Mouse (Mus musculus) stomach, postnatal 0 days (tissue): ENCODE results near the gene Cd44. TPM values are rescaled to one million over a fixed set of nuclear protein-coding genes. Genes with fewer than 3 reads are reported as not detected.

Source experiments
- ATAC-seq: fragments of 200-750 bp; cut with Nextera tagmentation; 2 replicates; pipeline ENCODE4 v1.8.0; 2017; ENCODE audit not compliant: low FRiP score, low TSS enrichment
- DNase-seq: peaks from one replicate; pipeline ENCODE4 v3.0.0-alpha.2; 2016; ENCODE audit warnings: low spot score
- H3K27ac ChIP-seq: fragments of 300-500 bp; sonication (generic); replicated peaks from 2 replicates; pipeline ENCODE4 v1.5.1; 2014; ENCODE audit warnings: mild to moderate bottlenecking, control low read depth
- H3K27me3 ChIP-seq: fragments of 300-500 bp; sonication (generic); 2 replicates; pipeline ENCODE4 v1.6.1; 2014; ENCODE audit warnings: low read length; ENCODE audit not compliant: control insufficient read depth, insufficient read depth
- H3K36me3 ChIP-seq: fragments of 300-500 bp; sonication (generic); 2 replicates; pipeline ENCODE4 v1.6.1; 2014; ENCODE audit warnings: low read length, mixed read lengths; ENCODE audit not compliant: control insufficient read depth, insufficient read depth
- H3K4me1 ChIP-seq: fragments of 300-500 bp; sonication (generic); replicated peaks from 2 replicates; pipeline ENCODE4 v1.6.1; 2014; ENCODE audit warnings: antibody characterized with exemption; ENCODE audit not compliant: control insufficient read depth, insufficient read depth
- H3K4me2 ChIP-seq: fragments of 300-500 bp; sonication (generic); replicated peaks from 2 replicates; pipeline ENCODE4 v1.6.1; 2014; ENCODE audit warnings: low read depth, mild to moderate bottlenecking, control low read depth, moderate library complexity
- H3K4me3 ChIP-seq: fragments of 300-500 bp; sonication (generic); 2 replicates; pipeline ENCODE4 v1.5.1; 2014; ENCODE audit warnings: low read depth, low read length, control low read depth
- H3K9ac ChIP-seq: fragments of 300-500 bp; sonication (generic); 2 replicates; pipeline ENCODE4 v1.6.1; 2014; ENCODE audit warnings: mild to moderate bottlenecking, low read length, control low read depth, mixed read lengths
- H3K9me3 ChIP-seq: fragments of 300-500 bp; sonication (generic); 2 replicates; pipeline ENCODE4 v1.6.1; 2016; ENCODE audit warnings: low read length; ENCODE audit not compliant: control insufficient read depth
- CTCF ChIP-seq: IDR thresholded peaks from 2 replicates; pipeline ENCODE4 v1.5.1; 2016; ENCODE audit warnings: antibody characterized with exemption, low read depth, mild to moderate bottlenecking, moderate library complexity
- EP300 ChIP-seq: optimal IDR thresholded peaks from 2 replicates; pipeline ENCODE3; 2016; ENCODE audit warnings: antibody characterized with exemption
- WGBS: fragments of 180-500 bp; shearing (Covaris S2); extraction: QIAGEN DNeasy Blood & Tissue Kit; methylation state at CpG from one replicate; pipeline ENCODE4 v1.1.7; 2014; 5-methylcytosine and 5-hydroxymethylcytosine counted together
- polyA plus RNA-seq: library from polyadenylated mRNA; unstranded; fragments of >200 nt; fragmentation: Nextera tagmentation; extraction: Ambion mirVana; gene quantifications from 2 replicates; pipeline ENCODE4 v1.2.1, GENCODE M21; 2015

The Cd44 gene
- polyA plus RNA-seq, 1 experiment from 2014 or later = 27.5 TPM

GRCm38 (mm10) chr2:102943983-102944382, 42.5 kb upstream of the Cd44 start:
- H3K4me3 ChIP-seq = no peak overlapping the region
- DNase-seq = no peak

GRCm38 (mm10) chr2:102942782-102943080, 41.3 kb upstream of the Cd44 start:
- H3K9me3 ChIP-seq = no peaks in the 10 kb centered on the region
- 89% methylated on average over 3 of the region's 3 CpGs for WGBS
- no peak overlapping the region for H3K4me2 ChIP-seq
- no peak overlapping the region for H3K4me3 ChIP-seq
- H3K36me3 ChIP-seq = no peaks in the 10 kb centered on the region
- TF ChIP-seq EP300 (no peak), CTCF (no peak)
- no peak overlapping the region for H3K27ac ChIP-seq
- H3K9ac ChIP-seq = no peak overlapping the region
- H3K27me3 ChIP-seq = no peaks in the 10 kb centered on the region
- ATAC-seq (no peak), DNase-seq (no peak)
- no peaks in the 10 kb centered on the region; the same call in 1 of the 2 replicates for H3K4me1 ChIP-seq

More at GRCm38 (mm10) chr2:102943983-102944382, 42.5 kb upstream of the Cd44 start:
- Histone ChIP-seq H3K27me3 (no peaks in the 10 kb centered on the region), H3K9ac (no peak overlapping the region), H3K4me2 (no peak overlapping the region), H3K4me1 (no peaks in the 10 kb centered on the region; the same call in 1 of the 2 replicates), H3K36me3 (no peaks in the 10 kb centered on the region), H3K27ac (no peak overlapping the region), H3K9me3 (no peaks in the 10 kb centered on the region)
- ATAC-seq = peak; percentile 79
- no peak for TF ChIP-seq EP300
- WGBS = 29% methylated on average over 6 of the region's 6 CpGs

GRCm38 (mm10) chr2:102941937-102942781, 40.7 kb upstream of the Cd44 start:
- 75% methylated on average over 10 of the region's 10 CpGs for WGBS
- Histone ChIP-seq H3K27ac (no peak overlapping the region), H3K4me2 (no peak overlapping the region)

GRCm38 (mm10) chr2:102940813-102941361, 39.4 kb upstream of the Cd44 start:
- Histone ChIP-seq H3K4me2 (no peak overlapping the region), H3K4me3 (no peak overlapping the region), H3K27me3 (no peaks in the 10 kb centered on the region), H3K36me3 (no peaks in the 10 kb centered on the region), H3K4me1 (no peaks in the 10 kb centered on the region; the same call in 1 of the 2 replicates), H3K9ac (no peak overlapping the region), H3K9me3 (no peaks in the 10 kb centered on the region), H3K27ac (no peak overlapping the region)
- WGBS = 48% methylated on average over 8 of the region's 8 CpGs
- ATAC-seq (no peak), DNase-seq (no peak)
- TF ChIP-seq CTCF (no peak), EP300 (no peak)

More at GRCm38 (mm10) chr2:102941937-102942781, 40.7 kb upstream of the Cd44 start:
- Histone ChIP-seq H3K9ac (no peak overlapping the region), H3K4me1 (no peaks in the 10 kb centered on the region; the same call in 1 of the 2 replicates), H3K9me3 (no peaks in the 10 kb centered on the region), H3K36me3 (no peaks in the 10 kb centered on the region), H3K27me3 (no peaks in the 10 kb centered on the region), H3K4me3 (no peak overlapping the region)
- TF ChIP-seq CTCF (no peak), EP300 (no peak)
- no peak for DNase-seq
- no peak for ATAC-seq

- Histone ChIP-seq H3K4me2 (no peak overlapping the region), H3K9ac (no peak overlapping the region), H3K36me3 (no peaks in the 10 kb centered on the region), H3K4me1 (no peaks in the 10 kb centered on the region; the same call in 1 of the 2 replicates), H3K27me3 (no peaks in the 10 kb centered on the region), H3K9me3 (no peaks in the 10 kb centered on the region), H3K4me3 (no peak overlapping the region), H3K27ac (no peak overlapping the region)
- 59% methylated on average over 8 of the region's 8 CpGs for WGBS
- no peak for TF ChIP-seq EP300
- no peak for TF ChIP-seq CTCF
- no peak for DNase-seq
- ATAC-seq = no peak
Observed at GRCm38 (mm10) chr2:102940158-102940557, 38.7 kb upstream of the Cd44 start.

GRCm38 (mm10) chr2:102936886-102937285, 35.4 kb upstream of the Cd44 start:
- ATAC-seq (no peak), DNase-seq (no peak)
- TF ChIP-seq EP300 = no peak
- no peak for TF ChIP-seq CTCF
- no peaks in the 10 kb centered on the region; the same call in 1 of the 2 replicates for H3K9me3 ChIP-seq
- no peak overlapping the region for H3K9ac ChIP-seq
- H3K4me2 ChIP-seq = no peak overlapping the region
- no peaks in the 10 kb centered on the region for H3K36me3 ChIP-seq
- no peak overlapping the region for H3K4me3 ChIP-seq
- 48% methylated on average over 3 of the region's 3 CpGs for WGBS
- H3K27me3 ChIP-seq = no peaks in the 10 kb centered on the region
- no peaks in the 10 kb centered on the region for H3K4me1 ChIP-seq
- H3K27ac ChIP-seq = no peak overlapping the region
